Comparison of ENCODE assay signal across 20 mouse cellular contexts in the genomic region with DNA sequence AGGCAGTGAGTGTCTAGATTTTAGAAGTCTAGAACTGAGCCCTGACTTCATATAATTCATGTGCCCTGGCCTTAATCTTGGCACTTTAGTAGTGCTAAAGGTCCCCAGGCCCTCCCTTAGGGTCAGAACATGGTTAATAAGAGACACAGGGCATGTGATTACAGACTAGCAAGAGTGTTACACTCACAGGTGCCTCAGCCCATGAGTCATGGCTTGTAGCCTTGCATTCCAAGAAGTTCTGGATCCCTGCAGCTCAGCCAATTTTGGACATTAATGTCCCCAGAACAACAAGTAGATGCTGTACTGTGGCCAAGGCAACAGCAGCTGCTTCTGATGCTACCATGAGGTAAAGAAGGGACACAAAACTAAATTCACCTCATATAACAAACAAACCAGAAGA.
DNase-seq lines count a peak whose midpoint lies in the region; ATAC-seq lines count a peak whose summit lies in the region.
"Had no signal": no experiment of that assay in that cellular context is flagged by ENCODE, and none has a peak within 500 bp of the region (broad histone marks: within the 10 kb centered on the region; RNA-seq: fewer than 3 reads in every experiment).

No protein-coding gene starts in this region.

- no peaks in the 10 kb centered on the region for H3K27me3 ChIP-seq in kidney, embryonic 15.5 days
- H3K27me3 ChIP-seq: forebrain, embryonic 15.5 days; hindbrain, embryonic 15.5 days; liver, embryonic 12.5 days had no signal

- peak; percentile 90 for DNase-seq in heart, adult 11 months
- DNase-seq in heart, adult 8-10 months (ENCODE audit: low spot score), result no peak
- DNase-seq in kidney, postnatal 36 days, result peak; percentile 12 to 28
- peak; percentile 29 for DNase-seq in gastrocnemius, postnatal 25 days
- DNase-seq in cerebellum, postnatal 25 days, result no peak
- DNase-seq in urinary bladder, postnatal 10 days (ENCODE audit: low spot score), result no peak
- DNase-seq: cerebellum, adult 8-10 months; layer of hippocampus, adult 9-11 months; lung, adult 18-20 months; lung, postnatal 14 days; right cerebral cortex, adult 18-20 months; spleen, adult 18-20 months; thymus, postnatal 14 days had no signal

- no peaks in the 10 kb centered on the region for H3K4me1 ChIP-seq in kidney, embryonic 15.5 days
- H3K4me1 ChIP-seq: forebrain, embryonic 15.5 days; heart, embryonic 10.5 days; hindbrain, embryonic 15.5 days; limb, embryonic 13.5 days; liver, embryonic 12.5 days had no signal

- H3K9me3 ChIP-seq in kidney, embryonic 15.5 days (replicated peaks), result no peaks in the 10 kb centered on the region
- H3K9me3 ChIP-seq: forebrain, embryonic 15.5 days; heart, embryonic 10.5 days; hindbrain, embryonic 15.5 days; limb, embryonic 13.5 days; liver, embryonic 12.5 days had no signal

- H3K4me3 ChIP-seq in kidney, embryonic 15.5 days (replicated peaks), result no peak overlapping the region
- H3K4me3 ChIP-seq: forebrain, embryonic 15.5 days; heart, embryonic 10.5 days; hindbrain, embryonic 15.5 days; limb, embryonic 13.5 days; liver, embryonic 12.5 days had no signal

- no peak for ATAC-seq in kidney, embryonic 15.5 days (replicated peaks; ENCODE audit: low FRiP score)
- ATAC-seq: forebrain, embryonic 15.5 days; liver, embryonic 12.5 days had no signal

- H3K9ac ChIP-seq in kidney, embryonic 15.5 days, result no peak overlapping the region
- H3K9ac ChIP-seq: forebrain, embryonic 15.5 days; hindbrain, embryonic 15.5 days; limb, embryonic 13.5 days; liver, embryonic 12.5 days had no signal

- H3K27ac ChIP-seq in kidney, embryonic 15.5 days, result no peak overlapping the region
- H3K27ac ChIP-seq: forebrain, embryonic 15.5 days; heart, embryonic 10.5 days; hindbrain, embryonic 15.5 days; limb, embryonic 13.5 days; liver, embryonic 12.5 days had no signal

- H3K4me2 ChIP-seq in kidney, embryonic 15.5 days, result no peak overlapping the region
- H3K4me2 ChIP-seq: forebrain, embryonic 15.5 days; hindbrain, embryonic 15.5 days; limb, embryonic 13.5 days; liver, embryonic 12.5 days; midbrain, embryonic 11.5 days had no signal

- no peaks in the 10 kb centered on the region for H3K36me3 ChIP-seq in kidney, embryonic 15.5 days
- H3K36me3 ChIP-seq: forebrain, embryonic 15.5 days; heart, embryonic 10.5 days; hindbrain, embryonic 15.5 days; limb, embryonic 13.5 days; liver, embryonic 12.5 days had no signal

Comparison
In these comparisons a context has a peak if more than half of its experiments do, and no peak if none do; other contexts are left out.
1. DNase-seq: peak in heart, adult 11 months (single experiment), kidney, postnatal 36 days (2 of 2) and gastrocnemius, postnatal 25 days (single experiment); none in heart, adult 8-10 months (single experiment), cerebellum, postnatal 25 days (0 of 2) and urinary bladder, postnatal 10 days (single experiment).